Mouse (Mus musculus) lung, embryonic 15.5 days (tissue): ENCODE measurements around the gene Shank3. TPM values are rescaled to one million over a fixed set of nuclear protein-coding genes. Genes with fewer than 3 reads are reported as not detected.

ENCODE experiments used
- ATAC-seq: fragments of 200-750 bp; cut with Nextera tagmentation; 2 replicates; pipeline ENCODE4 v1.8.0; 2017; ENCODE audit warnings: moderate number of reproducible peaks, borderline replicate concordance; ENCODE audit not compliant: low FRiP score, low TSS enrichment; ENCODE audit errors: extremely low read depth
- H3K27ac ChIP-seq: fragments of 300-500 bp; sonication (generic); 2 replicates; pipeline ENCODE4 v1.5.1; 2015; ENCODE audit warnings: moderate library complexity, mild to moderate bottlenecking, inconsistent platforms
- H3K27me3 ChIP-seq: fragments of 300-500 bp; sonication (generic); 2 replicates; pipeline ENCODE4 v1.6.1; 2015; ENCODE audit warnings: inconsistent platforms
- H3K36me3 ChIP-seq: fragments of 300-500 bp; sonication (generic); 2 replicates; pipeline ENCODE4 v1.6.1; 2015; ENCODE audit warnings: inconsistent platforms
- H3K4me1 ChIP-seq: fragments of 300-500 bp; sonication (generic); 2 replicates; pipeline ENCODE4 v1.6.1; 2015; ENCODE audit warnings: inconsistent platforms
- H3K4me2 ChIP-seq: fragments of 300-500 bp; sonication (generic); 2 replicates; pipeline ENCODE4 v1.6.1; 2015; ENCODE audit warnings: inconsistent platforms, mild to moderate bottlenecking, moderate library complexity
- H3K4me3 ChIP-seq: fragments of 300-500 bp; sonication (generic); 2 replicates; pipeline ENCODE4 v1.5.1; 2015; ENCODE audit warnings: mild to moderate bottlenecking, inconsistent platforms
- H3K9ac ChIP-seq: fragments of 300-500 bp; sonication (generic); 2 replicates; pipeline ENCODE4 v1.6.1; 2015; ENCODE audit warnings: inconsistent platforms
- H3K9me3 ChIP-seq: fragments of 300-500 bp; sonication (generic); 2 replicates; pipeline ENCODE4 v1.6.1; 2016; ENCODE audit warnings: inconsistent platforms
- WGBS: fragments of 180-500 bp; shearing (Covaris S2); methylation state at CpG from one replicate; pipeline ENCODE4 v1.1.7; 2015; 5-methylcytosine and 5-hydroxymethylcytosine counted together
- polyA plus RNA-seq: library from polyadenylated mRNA; unstranded; fragments of >200 nt; fragmentation: Nextera tagmentation; extraction: Ambion mirVana; gene quantifications from 2 replicates; pipeline ENCODE4 v1.2.1, GENCODE M21; 2015

Shank3 gene
- 2.5 and 2.8 TPM in 2 replicates for polyA plus RNA-seq

DNA sequence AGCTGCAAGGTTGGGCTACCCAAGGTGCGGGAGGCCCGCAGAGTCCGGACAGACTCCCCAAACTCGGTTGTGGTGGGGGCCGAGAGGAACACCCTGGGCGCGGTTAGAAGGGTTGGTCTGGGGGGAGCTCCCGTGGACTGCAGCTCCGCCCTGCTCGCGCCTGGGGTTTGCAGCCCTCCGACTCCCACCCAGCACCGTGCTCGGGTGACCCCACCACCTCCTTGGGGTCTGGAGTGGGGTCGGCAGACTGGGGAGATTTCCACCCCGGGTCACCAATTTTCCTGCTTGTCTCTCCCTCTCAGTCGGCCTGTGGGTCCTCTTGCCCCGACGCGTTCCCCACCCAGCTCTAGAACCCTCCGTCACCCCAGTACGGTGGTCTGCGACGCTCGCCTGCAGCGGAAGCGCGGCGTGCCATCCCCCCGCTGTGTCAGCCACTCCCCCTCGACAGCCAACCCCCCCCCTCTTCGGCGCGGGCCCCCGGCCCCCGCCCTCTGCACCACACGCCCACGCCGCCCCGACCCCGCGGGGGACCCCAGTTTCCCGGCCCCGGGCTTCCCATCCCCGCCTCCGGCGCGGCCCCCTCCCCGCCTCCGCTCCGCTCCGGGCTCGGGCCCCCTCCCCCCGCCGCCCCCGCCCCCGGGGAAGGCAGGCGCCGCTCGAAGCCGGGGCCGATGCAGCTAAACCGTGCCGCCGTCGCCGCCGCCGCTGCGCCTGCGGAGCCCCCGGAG is at the start of gene Shank3:
Gene Shank3 (plus strand): TSS at position 663 of the 728 bp plus-strand sequence.
- H3K27me3 ChIP-seq, result peaks cover 32% of the 10 kb centered on the region
- H3K9ac ChIP-seq, result peak within 1 kb of the TSS; percentile 60
- peak; percentile 19; the same call in 1 of the 2 replicates for ATAC-seq
- WGBS, result under 1% methylated on average over 45 of the region's 72 CpGs
- peaks cover 24% of the 10 kb centered on the region for H3K4me1 ChIP-seq
- H3K27ac ChIP-seq, result peak within 1 kb of the TSS; percentile 67
- H3K4me2 ChIP-seq, result peak within 1 kb of the TSS; percentile 92
- peaks cover 5% of the 10 kb centered on the region; the same call in 1 of the 2 replicates for H3K36me3 ChIP-seq
- no peaks in the 10 kb centered on the region for H3K9me3 ChIP-seq
- peak within 1 kb of the TSS; percentile 79 for H3K4me3 ChIP-seq

- Histone ChIP-seq H3K9me3 (no peaks in the 10 kb centered on the region), H3K4me2 (peak overlapping the region; percentile 80), H3K9ac (no peak overlapping the region), H3K36me3 (no peaks in the 10 kb centered on the region), H3K4me3 (peak overlapping the region; percentile 42), H3K27ac (no peak overlapping the region), H3K4me1 (peaks cover 12% of the 10 kb centered on the region), H3K27me3 (peaks cover 47% of the 10 kb centered on the region)
- 5% methylated on average over 24 of the region's 24 CpGs for WGBS
- peak; percentile 46; the same call in 1 of the 2 replicates for ATAC-seq
Measured at GRCm38 (mm10) chr15:89452906-89453864, 46.2 kb upstream of the Shank3 start.

- Histone ChIP-seq H3K36me3 (no peaks in the 10 kb centered on the region), H3K4me3 (peak within 1 kb of the TSS; percentile 42), H3K27me3 (peaks cover 47% of the 10 kb centered on the region), H3K4me2 (peak within 1 kb of the TSS; percentile 80), H3K4me1 (peaks cover 12% of the 10 kb centered on the region), H3K9ac (no peak within 1 kb of the TSS; the same call in 1 of the 2 replicates), H3K9me3 (no peaks in the 10 kb centered on the region), H3K27ac (no peak within 1 kb of the TSS)
- WGBS, result under 1% methylated on average over 53 of the region's 53 CpGs
- ATAC-seq, result 0 out of 2 replicates have a peak, but pooled peaks have one; percentile 29
Measured at GRCm38 (mm10) chr15:89453865-89454478, 45.5 kb upstream of the Shank3 start, which contains the start of gene Mapk8ip2. Gene Mapk8ip2 (plus strand): TSS chr15:89453913.

- 28% methylated on average over 4 of the region's 6 CpGs for WGBS
- Histone ChIP-seq H3K4me3 (no peak overlapping the region), H3K9ac (no peak overlapping the region), H3K36me3 (no peaks in the 10 kb centered on the region), H3K4me2 (no peak overlapping the region), H3K9me3 (no peaks in the 10 kb centered on the region), H3K4me1 (peaks cover 12% of the 10 kb centered on the region), H3K27ac (no peak overlapping the region), H3K27me3 (peaks cover 47% of the 10 kb centered on the region)
- no peak for ATAC-seq
Measured at GRCm38 (mm10) chr15:89454857-89455256, 44.6 kb upstream of the Shank3 start.

- Histone ChIP-seq H3K4me3 (no peak overlapping the region), H3K27ac (no peak overlapping the region), H3K36me3 (no peaks in the 10 kb centered on the region), H3K4me2 (no peak overlapping the region), H3K9me3 (no peaks in the 10 kb centered on the region), H3K27me3 (peaks cover 47% of the 10 kb centered on the region), H3K9ac (no peak overlapping the region), H3K4me1 (peaks cover 12% of the 10 kb centered on the region)
- ATAC-seq, result no peak
- WGBS, result 53% methylated on average over 6 of the region's 6 CpGs
Measured at GRCm38 (mm10) chr15:89455642-89456041, 43.8 kb upstream of the Shank3 start.

- WGBS, result 89% methylated on average over 15 of the region's 15 CpGs
- H3K27me3 ChIP-seq, result peaks cover 34% of the 10 kb centered on the region
- no peak overlapping the region for H3K9ac ChIP-seq
- no peak overlapping the region for H3K4me2 ChIP-seq
- no peak overlapping the region for H3K27ac ChIP-seq
- H3K4me1 ChIP-seq, result peaks cover 6% of the 10 kb centered on the region
- no peaks in the 10 kb centered on the region for H3K9me3 ChIP-seq
- H3K4me3 ChIP-seq, result no peak overlapping the region
- no peak for ATAC-seq
- no peaks in the 10 kb centered on the region for H3K36me3 ChIP-seq
Measured at GRCm38 (mm10) chr15:89458942-89459341, 40.5 kb upstream of the Shank3 start.

DNA sequence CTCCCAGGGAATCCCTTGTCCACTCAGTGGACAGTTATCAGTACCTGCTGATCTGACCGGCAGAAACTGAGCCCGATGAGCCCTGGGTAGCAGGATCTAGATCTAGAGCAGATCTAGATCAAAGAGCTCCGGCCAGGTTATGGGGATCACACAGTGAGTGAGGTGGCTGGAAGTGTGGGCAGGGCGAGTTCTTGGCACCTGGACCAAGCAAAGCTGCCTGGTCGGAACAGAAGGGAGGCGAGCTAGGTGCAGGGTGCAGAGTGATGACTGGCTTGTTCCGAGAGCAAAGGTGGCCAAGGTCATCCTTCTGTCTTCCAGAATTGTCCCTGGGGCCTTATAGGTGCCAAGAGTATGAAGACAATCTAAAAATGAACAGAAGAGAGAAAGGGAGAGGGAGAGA is 39.6 kb upstream of the Shank3 start:
- Histone ChIP-seq H3K27ac (no peak overlapping the region), H3K9ac (no peak overlapping the region), H3K4me2 (no peak overlapping the region), H3K36me3 (no peaks in the 10 kb centered on the region), H3K4me1 (no peaks in the 10 kb centered on the region), H3K9me3 (no peaks in the 10 kb centered on the region), H3K27me3 (peaks cover 25% of the 10 kb centered on the region), H3K4me3 (no peak overlapping the region)
- 70% methylated on average over 7 of the region's 7 CpGs for WGBS
- ATAC-seq, result no peak

- Histone ChIP-seq H3K27ac (no peak overlapping the region), H3K9ac (no peak overlapping the region), H3K36me3 (no peaks in the 10 kb centered on the region), H3K27me3 (peaks cover 21% of the 10 kb centered on the region; the same call in 1 of the 2 replicates), H3K4me2 (no peak overlapping the region), H3K4me3 (no peak overlapping the region), H3K9me3 (no peaks in the 10 kb centered on the region), H3K4me1 (no peaks in the 10 kb centered on the region)
- ATAC-seq, result no peak
- 56% methylated on average over 10 of the region's 10 CpGs for WGBS
Measured at GRCm38 (mm10) chr15:89460298-89460697, 39.1 kb upstream of the Shank3 start.

GRCm38 (mm10) chr15:89461321-89461720 is 38.1 kb upstream of the Shank3 start:
- 60% methylated on average over 15 of the region's 15 CpGs for WGBS

GRCm38 (mm10) chr15:89462176-89462575 is 37.2 kb upstream of the Shank3 start:
- no peak for ATAC-seq
- Histone ChIP-seq H3K4me2 (no peak overlapping the region), H3K36me3 (no peaks in the 10 kb centered on the region), H3K4me1 (no peaks in the 10 kb centered on the region), H3K27me3 (peaks cover 8% of the 10 kb centered on the region; the same call in 1 of the 2 replicates), H3K4me3 (no peak overlapping the region), H3K9me3 (no peaks in the 10 kb centered on the region), H3K27ac (no peak overlapping the region), H3K9ac (no peak overlapping the region)
- 70% methylated on average over 7 of the region's 7 CpGs for WGBS

More at GRCm38 (mm10) chr15:89461321-89461720, 38.1 kb upstream of the Shank3 start:
- no peak overlapping the region for H3K9ac ChIP-seq
- no peaks in the 10 kb centered on the region for H3K36me3 ChIP-seq
- H3K9me3 ChIP-seq, result no peaks in the 10 kb centered on the region
- H3K4me2 ChIP-seq, result no peak overlapping the region
- no peak overlapping the region for H3K4me3 ChIP-seq
- no peak for ATAC-seq
- H3K4me1 ChIP-seq, result no peaks in the 10 kb centered on the region
- peaks cover 12% of the 10 kb centered on the region; the same call in 1 of the 2 replicates for H3K27me3 ChIP-seq
- no peak overlapping the region for H3K27ac ChIP-seq
